Mouse (Mus musculus) right cerebral cortex, postnatal 36 days (tissue): ENCODE measurements around the gene Afg1l.
A peak's percentile ranks its signal among the peaks of the same experiment; 100 is the strongest.

ENCODE experiments used
- DNase-seq, 2 experiments: peaks; one replicate each; pipeline ENCODE4 v3.0.0; 2022; ENCODE audit warnings: low spot score in 2 of 2, mixed read lengths in 1 of 2

Gene Afg1l

GRCm38 (mm10) chr10:42477550-42478340 lies 620 bp downstream of the Afg1l start:
- DNase-seq, result no peak

GRCm38 (mm10) chr10:42476774-42477475 lies 1.4 kb downstream of the Afg1l start:
- DNase-seq, result no peak

- no peak for DNase-seq
These were observed 3.3 kb downstream of the Afg1l start for GRCm38 (mm10) chr10:42474946-42475514.

GRCm38 (mm10) chr10:42464805-42465204 lies 13.6 kb downstream of the Afg1l start:
- DNase-seq, result no peak

GRCm38 (mm10) chr10:42464224-42464623 lies 14.1 kb downstream of the Afg1l start:
- no peak for DNase-seq

GRCm38 (mm10) chr10:42457557-42458191 lies 20.7 kb downstream of the Afg1l start:
- DNase-seq, result no peak

- DNase-seq, result no peak
These were observed 22.4 kb downstream of the Afg1l start for GRCm38 (mm10) chr10:42455981-42456380.

GRCm38 (mm10) chr10:42454690-42455089 lies 23.7 kb downstream of the Afg1l start:
- DNase-seq, result no peak

- no peak for DNase-seq
These were observed 24.1 kb downstream of the Afg1l start for GRCm38 (mm10) chr10:42454266-42454665.

GRCm38 (mm10) chr10:42449672-42450071 lies 28.7 kb downstream of the Afg1l start:
- no peak for DNase-seq

- no peak for DNase-seq
These were observed 30.0 kb downstream of the Afg1l start for GRCm38 (mm10) chr10:42448371-42448770.

- peak in 1 of 2 experiments; percentile 9 for DNase-seq
These were observed 32.2 kb downstream of the Afg1l start for GRCm38 (mm10) chr10:42446145-42446544.

- no peak for DNase-seq
These were observed 41.2 kb downstream of the Afg1l start for GRCm38 (mm10) chr10:42436842-42437805.

GRCm38 (mm10) chr10:42417530-42418174 lies 60.7 kb downstream of the Afg1l start:
- no peak for DNase-seq

- no peak for DNase-seq
These were observed 62.4 kb downstream of the Afg1l start for GRCm38 (mm10) chr10:42415821-42416470.

- DNase-seq, result peak in 1 of 2 experiments; percentile 4
These were observed 67.4 kb downstream of the Afg1l start for GRCm38 (mm10) chr10:42410748-42411537.

GRCm38 (mm10) chr10:42390436-42390835 lies 87.9 kb downstream of the Afg1l start:
- DNase-seq, result no peak

- no peak for DNase-seq
These were observed 90.2 kb downstream of the Afg1l start for GRCm38 (mm10) chr10:42388181-42388580.

GRCm38 (mm10) chr10:42384946-42385644 lies 93.3 kb downstream of the Afg1l start:
- DNase-seq, result no peak
